Mouse (Mus musculus): ENCODE measurements around the gene Acvr1b.
A peak's percentile ranks its signal among the peaks of the same experiment; 100 is the strongest.

Gene Acvr1b

GRCm38 (mm10) chr15:101173421-101174211 is at the start of gene Acvr1b:
TSS of gene Acvr1b (plus strand) at chr15:101174067.
- DNase-seq (ENCODE audit: low spot score) = peak; percentile 94

GRCm38 (mm10) chr15:101125561-101125960 is 48.3 kb upstream of the Acvr1b start:
- DNase-seq (ENCODE audit: low spot score) = no peak

- no peak for DNase-seq (ENCODE audit: low spot score)
These were observed 46.9 kb upstream of the Acvr1b start for GRCm38 (mm10) chr15:101126876-101127544.

- no peak for DNase-seq (ENCODE audit: low spot score)
These were observed 45.4 kb upstream of the Acvr1b start, which contains the start of gene Acvrl1 for GRCm38 (mm10) chr15:101128181-101129089. TSS of gene Acvrl1 (plus strand) at chr15:101128522.

GRCm38 (mm10) chr15:101129412-101129811 is 44.5 kb upstream of the Acvr1b start:
- DNase-seq (ENCODE audit: low spot score) = no peak

GRCm38 (mm10) chr15:101131498-101131897 is 42.4 kb upstream of the Acvr1b start:
- no peak for DNase-seq (ENCODE audit: low spot score)

- DNase-seq (ENCODE audit: low spot score) = no peak
These were observed 41.8 kb upstream of the Acvr1b start for GRCm38 (mm10) chr15:101132041-101132440.

- no peak for DNase-seq (ENCODE audit: low spot score)
These were observed 41.1 kb upstream of the Acvr1b start for GRCm38 (mm10) chr15:101132761-101133160.

- DNase-seq (ENCODE audit: low spot score) = no peak
These were observed 39.7 kb upstream of the Acvr1b start for GRCm38 (mm10) chr15:101133993-101134704.

GRCm38 (mm10) chr15:101135405-101135804 is 38.5 kb upstream of the Acvr1b start:
- DNase-seq (ENCODE audit: low spot score) = no peak

GRCm38 (mm10) chr15:101137455-101137854 is 36.4 kb upstream of the Acvr1b start:
- no peak for DNase-seq (ENCODE audit: low spot score)

- DNase-seq (ENCODE audit: low spot score) = no peak
These were observed 35.2 kb upstream of the Acvr1b start for GRCm38 (mm10) chr15:101138675-101139074.

GRCm38 (mm10) chr15:101139885-101140284 is 34.0 kb upstream of the Acvr1b start:
- DNase-seq (ENCODE audit: low spot score) = peak; percentile 63

GRCm38 (mm10) chr15:101140587-101140986 is 33.3 kb upstream of the Acvr1b start:
- no peak for DNase-seq (ENCODE audit: low spot score)

GRCm38 (mm10) chr15:101141061-101141541 is 32.8 kb upstream of the Acvr1b start:
- DNase-seq (ENCODE audit: low spot score) = no peak

GRCm38 (mm10) chr15:101142672-101143071 is 31.2 kb upstream of the Acvr1b start:
- no peak for DNase-seq (ENCODE audit: low spot score)

GRCm38 (mm10) chr15:101143494-101143893 is 30.4 kb upstream of the Acvr1b start:
- peak; percentile 70 for DNase-seq (ENCODE audit: low spot score)

GRCm38 (mm10) chr15:101144176-101144575 is 29.7 kb upstream of the Acvr1b start:
- no peak for DNase-seq (ENCODE audit: low spot score)

GRCm38 (mm10) chr15:101144779-101145178 is 29.1 kb upstream of the Acvr1b start:
- DNase-seq (ENCODE audit: low spot score) = no peak

- DNase-seq (ENCODE audit: low spot score) = peak; percentile 95
These were observed 28.3 kb upstream of the Acvr1b start for GRCm38 (mm10) chr15:101145424-101146099.
